Mouse (Mus musculus) intestine, embryonic 14.5 days (tissue): ENCODE results near the gene Hist1h4i. TPM values are rescaled to one million over a fixed set of nuclear protein-coding genes. Genes with fewer than 3 reads are reported as not detected.
A peak's percentile ranks its signal among the peaks of the same experiment; 100 is the strongest.

Source experiments
- ATAC-seq: fragments of 200-750 bp; cut with Nextera tagmentation; replicated peaks from 2 replicates; pipeline ENCODE4 v1.8.0; 2017; ENCODE audit warnings: low read depth, moderate number of reproducible peaks, moderate TSS enrichment, moderate library complexity; ENCODE audit not compliant: low FRiP score, low TSS enrichment
- DNase-seq: peaks from one replicate; pipeline ENCODE4 v3.0.0-alpha.2; 2018; ENCODE audit warnings: low spot score
- H3K27ac ChIP-seq: fragments of 300-500 bp; sonication (generic); 2 replicates; pipeline ENCODE4 v1.5.1; 2014; ENCODE audit warnings: low read depth, mild to moderate bottlenecking, control low read depth
- H3K27me3 ChIP-seq: fragments of 300-500 bp; sonication (generic); replicated peaks from 2 replicates; pipeline ENCODE4 v1.6.1; 2014; ENCODE audit warnings: low read length, control low read depth; ENCODE audit not compliant: control insufficient read depth, insufficient read depth
- H3K36me3 ChIP-seq: fragments of 300-500 bp; sonication (generic); 2 replicates; pipeline ENCODE4 v1.6.1; 2014; ENCODE audit warnings: low read length, control low read depth; ENCODE audit not compliant: control insufficient read depth, insufficient read depth
- H3K4me1 ChIP-seq: fragments of 300-500 bp; sonication (generic); replicated peaks from 2 replicates; pipeline ENCODE4 v1.6.1; 2014; ENCODE audit warnings: low read length, control low read depth, mixed read lengths; ENCODE audit not compliant: control insufficient read depth, insufficient read depth
- H3K4me2 ChIP-seq: fragments of 300-500 bp; sonication (generic); 2 replicates; pipeline ENCODE4 v1.6.1; 2014; ENCODE audit warnings: low read length
- H3K4me3 ChIP-seq: fragments of 300-500 bp; sonication (generic); 2 replicates; pipeline ENCODE4 v1.5.1; 2014; ENCODE audit warnings: low read depth, low read length, control low read depth, mixed read lengths
- H3K9ac ChIP-seq: fragments of 300-500 bp; sonication (generic); 2 replicates; pipeline ENCODE4 v1.6.1; 2014; ENCODE audit warnings: mild to moderate bottlenecking, low read length
- H3K9me3 ChIP-seq: fragments of 300-500 bp; sonication (generic); 2 replicates; pipeline ENCODE4 v1.6.1; 2016; ENCODE audit warnings: low read length, control low read depth; ENCODE audit not compliant: control insufficient read depth
- WGBS: fragments of 180-500 bp; shearing (Covaris S2); extraction: QIAGEN DNeasy Blood & Tissue Kit; methylation state at CpG from one replicate; pipeline ENCODE4 v1.1.7; 2014; 5-methylcytosine and 5-hydroxymethylcytosine counted together
- microRNA-seq: library from miRNA; unstranded; fragments of <30 nt; microRNA quantifications from one replicate; pipeline ENCODE4, GENCODE M21; 2016
- polyA plus RNA-seq: library from polyadenylated mRNA; unstranded; fragments of >200 nt; fragmentation: Nextera tagmentation; extraction: Ambion mirVana; gene quantifications from 2 replicates; pipeline ENCODE4 v1.2.1, GENCODE M21; 2014

Gene Hist1h4i
- polyA plus RNA-seq, 1 experiment from 2014 or later, result 18.9 TPM

DNA sequence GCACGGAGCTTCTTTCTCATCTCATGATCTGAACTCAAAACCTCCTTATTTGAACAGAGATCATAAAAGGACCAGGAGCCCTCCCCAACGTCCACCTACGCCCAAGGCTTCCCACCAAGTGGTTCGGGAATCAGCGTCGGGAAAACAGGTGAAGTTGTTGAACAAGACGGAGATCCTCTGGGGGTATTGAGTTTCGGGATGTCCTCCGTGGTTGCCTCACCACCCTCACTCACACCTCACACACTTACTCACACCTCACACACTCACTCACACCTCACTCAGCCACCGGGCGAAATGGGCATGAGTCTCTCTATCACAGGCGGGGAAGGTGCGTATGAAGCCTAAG lies 44.3 kb downstream of the Hist1h4i start:
- H3K9me3 ChIP-seq, result no peaks in the 10 kb centered on the region
- no peaks in the 10 kb centered on the region for H3K36me3 ChIP-seq
- H3K27ac ChIP-seq, result no peak overlapping the region
- H3K9ac ChIP-seq, result no peak overlapping the region
- peaks cover 83% of the 10 kb centered on the region for H3K27me3 ChIP-seq
- no peaks in the 10 kb centered on the region for H3K4me1 ChIP-seq
- no peak for ATAC-seq
- H3K4me2 ChIP-seq, result peak overlapping the region; percentile 43
- DNase-seq, result peak; percentile 79
- 2% methylated on average over 13 of the region's 13 CpGs for WGBS
- H3K4me3 ChIP-seq, result peak overlapping the region; percentile 32

DNA sequence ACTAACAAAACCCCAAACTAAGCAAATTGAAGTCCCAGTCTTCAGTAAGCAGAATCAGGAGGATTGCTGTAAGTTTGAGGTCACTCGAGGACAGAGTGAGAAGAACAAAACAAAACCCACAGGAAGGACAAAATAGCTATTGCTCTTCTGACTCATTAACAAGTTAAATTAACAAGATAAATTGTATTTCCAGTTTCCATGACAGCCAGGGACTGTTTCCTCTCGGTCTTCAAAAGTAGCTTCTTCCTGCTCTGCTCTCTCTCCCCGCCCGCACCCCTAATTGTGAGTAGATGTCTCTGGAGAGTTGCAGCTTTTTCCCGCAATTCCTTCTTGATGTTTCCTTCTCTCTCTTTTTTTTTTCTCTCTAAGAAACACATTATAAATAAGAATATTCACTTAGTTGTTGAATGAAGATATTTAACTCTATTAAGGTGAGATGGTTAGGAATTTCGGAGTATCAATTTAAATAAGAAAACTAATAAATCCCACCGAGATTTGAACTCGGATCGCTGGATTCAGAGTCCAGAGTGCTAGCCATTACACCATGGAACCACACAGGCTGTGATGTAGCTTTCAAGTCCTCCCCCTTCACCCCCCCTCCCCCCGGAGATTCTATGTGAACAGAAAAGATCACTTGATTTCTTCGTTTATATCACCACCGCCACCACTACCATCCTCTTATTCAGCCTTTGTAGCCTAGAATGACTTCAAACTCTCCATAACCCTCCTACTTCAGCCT lies 44.9 kb downstream of the Hist1h4i start:
- Histone ChIP-seq H3K9ac (no peak overlapping the region), H3K4me1 (no peaks in the 10 kb centered on the region), H3K27ac (no peak overlapping the region), H3K27me3 (peaks cover 78% of the 10 kb centered on the region), H3K4me3 (peak overlapping the region; percentile 32), H3K4me2 (peak overlapping the region; percentile 43), H3K9me3 (peaks cover 2% of the 10 kb centered on the region; the same call in 1 of the 2 replicates), H3K36me3 (no peaks in the 10 kb centered on the region)
- DNase-seq, result peak; percentile 70
- 0 out of 2 replicates have a peak, but pooled peaks have one; percentile 24 for ATAC-seq
- 3% methylated on average over 12 of the region's 12 CpGs for WGBS

DNA sequence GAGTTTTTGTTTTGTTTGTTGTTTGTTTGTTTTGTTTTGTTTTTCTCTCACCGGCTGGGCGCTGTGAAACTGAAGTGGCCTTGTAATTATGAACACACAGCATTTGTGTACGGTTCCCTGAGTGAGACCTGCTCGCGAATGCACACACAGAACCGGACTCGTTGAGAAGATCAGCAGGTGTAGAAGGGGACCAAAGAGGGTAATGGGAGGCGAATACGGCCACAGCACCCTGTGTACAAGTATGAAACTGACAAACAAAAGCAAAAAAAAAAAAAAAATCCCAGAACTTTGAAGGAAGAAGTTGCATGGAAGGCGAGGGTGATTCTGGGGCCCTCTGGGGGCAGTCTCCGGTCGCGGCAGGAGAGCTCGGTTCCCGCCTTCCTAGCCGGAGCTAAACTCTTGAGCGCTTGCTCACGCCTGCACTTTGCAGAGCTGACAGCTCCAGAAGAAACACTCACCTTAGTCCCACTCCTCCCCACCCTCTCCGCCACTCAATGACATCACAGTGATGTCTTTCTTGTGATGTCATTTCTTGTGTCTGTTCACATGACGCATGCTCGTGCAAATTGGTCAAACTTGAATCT lies 45.7 kb downstream of the Hist1h4i start:
- peaks cover 69% of the 10 kb centered on the region for H3K27me3 ChIP-seq
- peaks cover 4% of the 10 kb centered on the region; the same call in 1 of the 2 replicates for H3K9me3 ChIP-seq
- peak overlapping the region; percentile 32 for H3K4me3 ChIP-seq
- H3K36me3 ChIP-seq, result no peaks in the 10 kb centered on the region
- peak overlapping the region; percentile 43 for H3K4me2 ChIP-seq
- no peak overlapping the region for H3K27ac ChIP-seq
- WGBS, result under 1% methylated on average over 21 of the region's 21 CpGs
- no peaks in the 10 kb centered on the region for H3K4me1 ChIP-seq
- ATAC-seq, result peak; percentile 70; the same call in 1 of the 2 replicates
- DNase-seq, result peak; percentile 84
- no peak overlapping the region for H3K9ac ChIP-seq

DNA sequence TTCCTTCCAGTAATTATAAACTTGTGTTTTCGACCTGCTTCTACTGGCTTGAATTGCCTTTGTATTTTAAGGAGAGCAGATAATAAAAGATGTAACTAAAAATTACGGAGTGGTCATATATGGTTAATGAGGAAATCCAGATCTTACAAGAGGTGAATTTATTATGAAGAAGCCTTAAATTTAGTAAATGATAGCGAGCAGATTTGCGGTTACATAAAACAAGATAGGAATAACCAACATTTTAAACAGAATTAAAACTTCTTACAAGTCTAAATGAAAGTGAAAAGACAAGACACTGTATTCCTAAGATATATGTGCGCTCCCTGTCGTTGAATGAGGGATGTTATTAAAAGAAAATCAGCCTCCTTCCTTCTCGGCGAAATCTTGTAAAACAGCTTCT lies 46.3 kb downstream of the Hist1h4i start:
- Histone ChIP-seq H3K36me3 (no peaks in the 10 kb centered on the region), H3K9ac (no peak overlapping the region), H3K4me3 (peak overlapping the region; percentile 32), H3K4me1 (no peaks in the 10 kb centered on the region), H3K27ac (no peak overlapping the region), H3K9me3 (peaks cover 4% of the 10 kb centered on the region; the same call in 1 of the 2 replicates), H3K27me3 (peaks cover 64% of the 10 kb centered on the region), H3K4me2 (peak overlapping the region; percentile 43)
- 4% methylated on average over 8 of the region's 8 CpGs for whole genome bisulfite sequencing
- DNase-seq, result no peak
- ATAC-seq, result no peak

DNA sequence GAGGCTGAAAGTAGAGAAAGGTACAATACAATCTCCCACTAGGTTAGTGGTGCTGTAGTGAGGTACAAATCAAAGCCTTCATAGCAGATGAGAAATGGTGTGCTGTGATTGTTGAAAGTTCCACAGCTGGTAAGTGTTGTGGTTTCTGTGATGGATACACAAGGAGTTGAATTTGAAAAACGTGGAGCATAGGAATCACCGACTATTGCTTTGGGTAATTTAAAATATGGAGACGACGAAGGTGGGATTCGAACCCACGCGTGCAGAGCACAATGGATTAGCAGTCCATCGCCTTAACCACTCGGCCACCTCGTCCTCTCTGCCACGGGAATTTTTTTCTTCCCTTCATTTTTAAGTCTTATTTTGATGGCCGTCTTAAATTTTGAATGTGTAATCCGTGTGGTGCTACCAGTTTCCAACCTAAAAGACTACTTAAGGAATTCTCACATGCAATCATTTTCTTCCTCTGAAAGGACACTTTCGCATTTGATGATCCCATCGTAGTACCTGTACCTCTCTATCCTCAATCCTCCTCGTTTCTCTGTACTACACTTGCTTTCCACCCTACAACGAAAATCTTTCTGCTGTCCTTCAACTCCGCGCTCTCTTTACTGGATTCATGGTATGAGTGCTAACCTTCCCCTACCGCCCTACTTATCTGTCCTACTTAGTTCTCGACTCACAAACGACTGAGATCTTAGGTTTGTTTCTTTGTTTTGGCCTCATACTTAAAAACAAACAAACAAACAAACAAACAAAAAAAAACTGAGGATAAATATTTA lies 47.0 kb downstream of the Hist1h4i start:
- WGBS, result 2% methylated on average over 22 of the region's 22 CpGs
- Histone ChIP-seq H3K9ac (no peak overlapping the region), H3K27ac (no peak overlapping the region), H3K9me3 (peaks cover 4% of the 10 kb centered on the region; the same call in 1 of the 2 replicates), H3K27me3 (peaks cover 57% of the 10 kb centered on the region), H3K4me3 (peak overlapping the region; percentile 32), H3K4me1 (no peaks in the 10 kb centered on the region), H3K36me3 (no peaks in the 10 kb centered on the region), H3K4me2 (peak overlapping the region; percentile 43)
- DNase-seq (peak; percentile 79), ATAC-seq (no peak)

DNA sequence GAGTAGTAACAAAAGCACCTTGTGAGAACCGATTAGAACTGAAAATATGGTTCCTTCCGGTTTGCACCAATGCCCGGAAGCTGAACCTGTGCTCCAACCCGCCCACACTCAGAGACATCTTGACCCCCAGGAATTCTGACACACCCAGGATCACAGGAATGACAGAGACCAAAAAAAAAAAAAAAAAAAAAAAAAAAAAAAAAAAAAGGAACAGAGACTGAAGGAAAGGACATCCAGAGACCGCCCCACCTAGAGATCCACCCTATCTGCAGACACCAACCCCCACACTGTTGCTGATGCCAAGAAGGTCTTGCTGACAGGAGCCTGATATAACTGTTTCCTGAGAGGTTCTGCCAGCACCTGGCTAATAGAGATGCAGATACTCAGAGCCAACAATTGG lies 48.6 kb downstream of the Hist1h4i start:
- 83% methylated on average over 5 of the region's 5 CpGs for WGBS
- H3K4me2 ChIP-seq, result no peak overlapping the region
- no peak for ATAC-seq
- H3K9ac ChIP-seq, result no peak overlapping the region
- peaks cover 4% of the 10 kb centered on the region; the same call in 1 of the 2 replicates for H3K9me3 ChIP-seq
- H3K27ac ChIP-seq, result no peak overlapping the region
- no peaks in the 10 kb centered on the region for H3K4me1 ChIP-seq
- H3K4me3 ChIP-seq, result no peak overlapping the region
- DNase-seq, result no peak
- H3K27me3 ChIP-seq, result peaks cover 44% of the 10 kb centered on the region
- H3K36me3 ChIP-seq, result no peaks in the 10 kb centered on the region

Small RNAs within 50 kb of the gene (microRNA-seq; reads per million reads assigned to microRNA genes)
- gene Gm26300 (not detected), gene Gm44390 (not detected), gene Gm44486 (not detected)

Other genes starting within 250 kb of the Hist1h4i start
- 19.9 and 23.4 TPM in 2 replicates for gene Hist1h2bq, start 231.2 kb downstream of the Hist1h4i start, polyA plus RNA-seq
- 4.0 TPM in 1 of 2 replicates, not detected in the other for gene Hist1h2ao, start 230.9 kb downstream of the Hist1h4i start, polyA plus RNA-seq
- not detected in 2 replicates for gene Hist1h4m, start 229.6 kb downstream of the Hist1h4i start, polyA plus RNA-seq
- 20.6 and 22.9 TPM in 2 replicates for gene Hist1h4n, start 209.2 kb downstream of the Hist1h4i start, polyA plus RNA-seq
- 4,338 and 4,830 TPM in 2 replicates for gene Hist1h2ap, start 207.9 kb downstream of the Hist1h4i start, polyA plus RNA-seq
- 22.1 and 24.2 TPM in 2 replicates for gene Hist1h2br, start 207.6 kb downstream of the Hist1h4i start, polyA plus RNA-seq
- 9.8 and 13.8 TPM in 2 replicates for gene Zfp184, start 96.3 kb downstream of the Hist1h4i start, polyA plus RNA-seq
- not detected in 2 replicates for gene Pom121l2, start 60.2 kb downstream of the Hist1h4i start, polyA plus RNA-seq
- 0.46 and 1.1 TPM in 2 replicates for gene Prss16, start 31.6 kb downstream of the Hist1h4i start, polyA plus RNA-seq
- gene Hist1h2ah, start 5.8 kb downstream of the Hist1h4i start, polyA plus RNA-seq, result 11.8 and 19.7 TPM in 2 replicates
- gene Hist1h2bk, start 5.5 kb downstream of the Hist1h4i start, polyA plus RNA-seq, result 5.2 and 7.5 TPM in 2 replicates
- 47.9 and 67.6 TPM in 2 replicates for gene Hist1h2ag, start 1.6 kb upstream of the Hist1h4i start, polyA plus RNA-seq
- 10.2 and 14.0 TPM in 2 replicates for gene Hist1h2bj, start 1.9 kb upstream of the Hist1h4i start, polyA plus RNA-seq
- not detected in 2 replicates for gene Vmn1r188, start 43.1 kb upstream of the Hist1h4i start, polyA plus RNA-seq
- gene Vmn1r189, start 64.5 kb upstream of the Hist1h4i start, polyA plus RNA-seq, result not detected in 2 replicates
- not detected in 2 replicates for gene Vmn1r191, start 142.6 kb upstream of the Hist1h4i start, polyA plus RNA-seq
- not detected in 2 replicates for gene Vmn1r192, start 149.8 kb upstream of the Hist1h4i start, polyA plus RNA-seq
- gene Vmn1r193, start 181.8 kb upstream of the Hist1h4i start, polyA plus RNA-seq, result not detected in 2 replicates
- not detected in 2 replicates for gene Vmn1r194, start 202.9 kb upstream of the Hist1h4i start, polyA plus RNA-seq
- gene Vmn1r195, start 229.2 kb upstream of the Hist1h4i start, polyA plus RNA-seq, result not detected in 2 replicates
- gene Vmn1r196, start 248.6 kb upstream of the Hist1h4i start, polyA plus RNA-seq, result not detected in 2 replicates